Mouse (Mus musculus): ENCODE results near the gene Dmpk.

DNA sequence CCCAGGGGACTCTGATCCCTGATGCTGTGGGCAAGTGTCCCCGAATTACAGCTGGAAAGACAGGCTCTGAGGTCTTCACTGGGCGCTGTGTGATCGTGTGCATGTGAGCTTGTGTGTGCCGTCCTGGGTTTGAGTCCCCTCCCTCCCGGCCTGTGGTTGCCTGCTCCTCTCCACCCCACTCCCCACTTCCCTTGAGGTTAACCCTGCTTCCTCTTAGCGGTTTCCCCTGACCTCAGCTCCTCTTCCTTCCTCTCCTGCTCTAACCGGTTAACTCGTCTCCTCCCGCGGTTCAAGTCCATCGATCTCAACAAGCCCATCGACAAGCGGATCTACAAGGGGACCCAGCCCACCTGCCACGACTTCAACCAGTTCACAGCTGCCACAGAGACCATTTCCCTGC, 5.9 kb upstream of the Dmpk start:
- TF ChIP-seq TAL1 (IDR thresholded peaks at IDR 0.05; ENCODE audit: low read length) (no peak), GATA1 (IDR thresholded peaks at IDR 0.05; ENCODE audit: low read length) (no peak)
